Mouse (Mus musculus): ENCODE measurements around the gene Syne1.

DNA sequence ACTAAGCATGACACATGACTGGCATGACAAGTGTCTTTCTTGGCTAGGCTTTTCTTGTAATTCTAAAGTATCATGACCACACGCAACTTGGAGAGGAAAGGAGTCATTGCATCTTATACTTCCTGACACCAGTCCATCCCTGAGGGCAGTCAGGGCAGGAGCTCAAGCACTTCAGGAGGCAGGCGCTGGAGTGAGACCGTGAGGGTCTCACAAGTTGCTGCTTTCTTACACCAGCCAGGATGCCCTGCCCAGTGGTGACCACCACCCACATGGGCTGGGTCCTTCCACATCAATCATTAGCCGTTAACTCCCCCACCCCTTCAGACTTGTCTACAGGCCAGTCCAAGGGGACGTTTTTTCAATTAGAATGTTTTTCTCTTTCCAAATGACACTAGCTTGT is 20.1 kb upstream of the Syne1 start:
- no peak for TF ChIP-seq POLR2A (IDR thresholded peaks at IDR 0.05; ENCODE audit: borderline replicate concordance, control insufficient read depth, low read depth, low read length)
- no peak for TF ChIP-seq CTCF (IDR thresholded peaks at IDR 0.05; ENCODE audit: control insufficient read depth, insufficient read depth, low read length)

Data from bone marrow, adult 2 months (tissue).